Mouse (Mus musculus) kidney, postnatal 36 days (tissue): Measurements from ENCODE around the gene Ube2ql1.

Source experiments
- DNase-seq, 2 experiments: peaks; one replicate each; pipeline ENCODE4 v3.0.0; 2021 to 2022; ENCODE audit warnings: mixed read lengths in 2 of 2

Gene Ube2ql1

DNA sequence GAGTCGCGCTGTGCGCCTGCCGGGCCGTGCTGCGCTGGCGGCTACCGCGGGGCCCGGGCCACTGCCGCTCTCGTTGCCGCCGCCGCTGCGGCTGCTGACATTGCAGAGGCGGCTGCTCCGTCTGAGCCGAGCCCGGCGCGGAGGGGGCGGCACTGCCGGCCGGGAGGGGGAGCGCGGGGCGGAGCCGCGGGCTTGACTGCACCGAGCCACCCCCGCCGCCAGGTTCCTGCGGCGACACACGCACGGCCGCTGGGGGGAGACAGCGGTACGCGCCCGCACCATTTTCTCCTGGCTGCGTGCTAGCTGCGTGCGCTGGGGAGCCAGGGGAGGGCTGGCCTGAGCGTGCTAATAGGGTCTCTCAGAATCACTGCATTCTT is at the start of gene Ube2ql1:
TSS of gene Ube2ql1 (minus strand) at position 131 of the 377 bp plus-strand sequence.
- DNase-seq, result peak; percentile 84 to 91

DNA sequence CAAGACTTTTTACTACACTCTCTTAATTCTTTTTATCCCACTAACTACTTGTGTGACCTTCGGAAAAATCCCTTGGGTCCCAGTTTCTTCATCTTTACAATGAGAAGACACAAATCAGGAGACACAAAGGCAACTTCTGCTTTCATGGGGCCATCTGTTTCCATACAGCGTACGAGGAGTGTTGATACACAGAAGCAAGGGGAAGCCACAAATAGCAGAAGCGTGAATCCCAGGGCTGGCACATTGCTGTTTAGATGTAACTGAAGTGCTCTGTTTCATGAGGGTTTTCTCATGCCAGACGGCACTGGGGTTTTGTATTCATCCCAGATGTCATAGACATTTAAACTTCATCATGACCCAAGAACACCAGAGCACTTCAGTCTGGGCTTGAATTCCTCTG is 49.0 kb upstream of the Ube2ql1 start:
- no peak for DNase-seq

DNA sequence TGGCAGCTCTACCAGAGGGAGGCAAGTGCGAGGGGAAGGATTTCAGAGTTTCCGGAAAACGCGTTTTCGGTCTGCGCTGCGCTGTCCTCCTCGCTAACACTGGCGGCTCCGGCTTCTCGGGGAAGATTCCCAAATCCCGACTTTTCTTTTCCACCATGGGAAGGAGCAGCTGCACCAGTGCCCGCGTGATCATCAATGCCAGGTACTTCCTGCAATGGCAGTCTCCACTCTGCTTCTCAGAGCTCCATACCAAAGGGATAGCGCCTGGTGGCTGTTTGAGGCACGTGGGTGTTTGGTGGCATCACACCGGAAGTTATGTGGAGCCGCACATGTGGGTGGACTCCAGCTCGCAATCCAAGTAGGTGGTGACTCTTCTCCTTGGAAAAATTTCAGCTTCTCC is 38.5 kb upstream of the Ube2ql1 start:
- DNase-seq, result no peak

- DNase-seq, result no peak
These were observed 32.7 kb upstream of the Ube2ql1 start for GRCm38 (mm10) chr13:69772358-69772757.

DNA sequence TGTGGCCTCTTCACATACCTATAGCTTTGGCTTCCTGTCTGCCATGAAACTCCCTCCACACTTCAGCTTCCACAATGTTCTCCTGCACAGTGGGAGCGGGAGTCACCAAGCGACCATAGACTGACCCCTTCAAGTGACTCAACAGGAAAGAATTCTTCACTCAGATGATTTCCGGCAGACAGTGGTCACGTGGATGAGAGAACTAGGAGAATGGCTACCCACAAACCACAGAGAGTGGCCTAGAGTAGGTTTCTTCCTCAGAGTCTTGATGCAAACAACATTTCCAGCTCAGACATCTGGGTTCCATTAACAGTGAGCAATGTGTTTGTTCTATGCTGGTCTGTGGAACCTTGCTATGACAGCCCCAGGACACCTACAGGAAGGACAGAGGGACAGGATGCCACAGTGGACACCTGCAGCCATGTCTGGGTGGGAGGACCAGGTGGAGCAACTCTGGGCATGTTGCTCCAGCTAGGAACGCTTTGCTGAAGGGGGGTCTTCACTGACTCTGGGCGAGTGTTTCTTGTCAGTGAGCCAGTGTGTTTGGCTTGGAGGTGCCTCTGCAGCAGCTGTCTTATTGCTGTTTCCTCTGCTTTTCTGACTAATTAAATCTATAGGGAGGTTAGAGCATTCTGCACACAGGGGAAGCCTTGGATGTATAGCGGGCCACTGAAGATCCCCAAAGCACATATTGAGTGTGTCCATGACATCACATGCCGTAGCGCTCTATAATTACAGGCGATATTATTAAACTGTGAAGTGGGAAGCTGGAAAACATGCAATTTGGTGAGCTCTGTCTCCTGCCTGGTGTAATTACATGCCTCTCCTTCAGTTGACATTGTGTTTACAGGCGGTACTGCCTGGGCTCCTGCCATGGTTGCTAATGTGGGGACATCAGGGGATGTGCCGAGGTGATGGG is 31.1 kb upstream of the Ube2ql1 start:
- DNase-seq, result no peak

DNA sequence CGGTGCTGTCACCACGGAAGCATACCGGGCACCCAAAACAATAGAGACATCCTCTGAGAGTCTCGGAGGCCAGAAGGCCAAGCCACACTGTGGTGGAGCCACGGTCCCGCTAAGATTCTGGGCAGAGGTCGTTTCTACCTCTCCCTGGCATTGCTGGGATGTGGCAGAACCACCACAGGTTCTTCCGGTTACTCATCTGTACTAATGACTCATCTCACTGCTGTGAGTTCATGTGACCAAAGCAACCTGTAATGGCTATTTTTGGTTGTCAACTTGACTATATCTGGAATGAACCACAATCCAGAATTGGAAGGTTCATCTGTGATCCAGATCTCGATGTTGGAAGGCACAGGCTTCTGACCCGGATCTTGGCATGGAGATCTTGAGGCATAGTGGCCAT is 28.5 kb upstream of the Ube2ql1 start:
- no peak for DNase-seq

DNA sequence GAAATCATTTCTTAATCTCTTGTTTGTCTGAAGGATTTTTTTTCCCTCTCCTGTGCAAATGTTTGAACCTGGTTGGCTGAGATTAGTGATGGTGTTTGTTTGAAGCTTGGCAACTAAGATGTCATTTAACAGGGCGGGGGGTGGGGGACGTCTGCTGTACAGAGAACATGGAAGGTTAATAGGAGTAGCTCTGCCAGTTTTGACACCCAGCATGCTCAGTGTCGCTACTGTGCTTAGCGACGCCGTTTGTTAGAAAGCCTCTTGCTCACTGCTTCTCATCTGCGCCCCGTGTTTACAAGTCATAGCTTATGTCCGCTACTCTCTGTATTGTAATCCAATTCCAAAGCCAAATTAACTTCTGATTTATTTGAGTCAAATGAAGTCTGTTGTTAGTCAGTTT is 25.0 kb upstream of the Ube2ql1 start:
- DNase-seq, result no peak

GRCm38 (mm10) chr13:69761393-69761792 is 21.7 kb upstream of the Ube2ql1 start:
- no peak for DNase-seq

DNA sequence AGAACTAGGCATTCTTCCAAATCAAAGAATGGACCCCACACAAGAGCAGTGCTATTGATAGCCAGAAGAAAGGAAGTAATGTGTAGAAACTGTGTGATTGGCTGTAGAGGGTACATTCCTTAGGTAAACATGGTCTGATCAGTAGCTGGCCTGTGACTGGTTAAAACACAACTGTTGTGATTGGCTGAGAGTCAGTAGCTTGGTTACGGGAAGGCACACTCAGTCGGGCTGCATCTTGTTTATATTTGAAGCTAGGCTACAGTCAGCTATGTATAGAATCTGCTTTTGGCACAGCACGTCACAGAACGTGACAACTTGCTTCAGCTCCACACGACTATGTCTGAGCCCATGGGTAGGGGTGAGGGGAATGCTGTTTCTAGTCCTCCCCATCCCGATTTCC is 19.3 kb upstream of the Ube2ql1 start:
- DNase-seq, result no peak

GRCm38 (mm10) chr13:69752875-69753274 is 13.2 kb upstream of the Ube2ql1 start:
- DNase-seq, result no peak

DNA sequence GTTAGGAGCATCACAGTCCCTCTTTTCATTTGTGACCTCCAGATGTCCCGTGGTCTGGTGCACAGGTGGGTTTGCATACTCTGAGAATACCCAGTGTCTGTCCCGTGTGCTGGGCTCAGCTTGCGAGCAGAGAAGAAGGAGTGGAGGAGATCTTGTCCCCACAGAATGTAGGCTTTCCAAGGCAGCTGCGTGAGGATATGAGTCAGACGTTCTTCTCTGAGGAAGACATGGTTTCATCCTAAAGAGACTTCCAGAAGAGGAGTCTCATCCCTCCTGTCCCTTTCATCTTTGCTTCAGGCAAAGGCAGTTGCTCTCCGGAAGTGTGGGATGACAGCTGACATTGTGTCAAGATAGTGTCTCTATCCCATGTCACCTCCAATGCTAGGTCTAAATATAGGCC is 11.8 kb upstream of the Ube2ql1 start:
- DNase-seq, result no peak

DNA sequence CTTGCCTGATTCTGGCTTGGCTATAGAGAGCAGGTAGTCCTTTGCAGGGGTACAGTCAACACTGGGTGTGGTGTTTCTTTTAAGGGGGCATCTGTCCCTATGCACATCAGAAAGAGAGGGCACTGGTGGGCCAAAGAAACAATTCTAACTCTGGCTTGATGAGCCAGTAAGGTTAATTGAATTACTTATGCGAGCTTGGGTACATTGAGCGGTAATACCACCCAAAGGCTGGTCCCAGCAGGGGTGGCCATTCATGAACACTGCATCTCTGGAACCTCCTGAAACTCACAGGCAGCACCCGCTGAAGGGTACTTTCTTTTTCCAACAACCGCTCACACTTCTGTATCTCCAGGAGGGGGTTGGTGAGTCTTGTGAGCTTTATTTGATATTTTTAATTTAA is 9.1 kb upstream of the Ube2ql1 start:
- DNase-seq, result no peak

DNA sequence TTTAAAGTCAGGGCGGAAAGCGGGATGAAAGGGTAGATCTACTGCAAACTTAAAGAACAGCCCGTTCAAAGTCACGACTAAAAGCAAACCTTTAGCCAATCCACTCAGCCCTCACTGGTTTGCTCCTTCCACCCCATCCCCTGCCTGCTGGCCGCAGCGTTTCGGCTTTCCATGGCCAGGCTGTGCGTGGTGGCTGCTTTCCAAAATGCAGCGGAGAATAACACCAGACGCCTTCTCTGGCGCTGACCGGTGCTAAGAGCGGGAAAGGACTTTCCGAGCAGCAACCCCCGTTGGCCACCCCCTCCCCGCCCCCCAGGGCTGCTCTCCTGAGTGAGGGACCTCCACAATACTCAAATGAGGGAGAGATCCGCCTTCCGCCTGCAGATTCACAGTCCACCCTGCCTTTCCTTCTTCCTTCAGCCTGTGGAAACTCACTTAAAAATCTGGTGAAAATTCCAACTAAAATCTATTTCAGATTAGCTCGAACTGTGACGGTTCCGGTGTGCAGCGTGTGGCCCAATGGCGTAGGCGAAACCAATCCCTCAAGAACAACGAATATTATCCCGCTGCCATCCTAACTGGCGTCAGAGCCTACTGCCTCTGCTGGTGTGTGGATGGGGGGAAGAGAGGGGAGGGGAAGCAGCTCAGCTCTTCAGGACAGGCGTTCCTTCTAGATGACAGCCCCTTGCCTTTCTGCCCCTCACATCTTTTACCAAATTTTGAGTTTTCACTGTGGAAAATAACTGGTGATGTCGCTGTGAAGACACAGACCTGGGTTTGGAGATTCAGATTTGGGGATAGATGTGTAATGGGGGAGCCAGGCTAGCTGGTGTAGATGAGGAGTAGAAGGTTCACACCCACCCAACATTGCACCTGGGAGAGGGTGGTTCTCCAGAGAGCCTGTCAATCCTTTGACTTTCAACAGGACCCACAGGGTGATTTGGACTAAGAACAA is 919 bp upstream of the Ube2ql1 start:
- DNase-seq, result peak; percentile 18 to 60

- DNase-seq, result peak in 1 of 2 experiments; percentile 48
These were observed 464 bp downstream of the Ube2ql1 start for GRCm38 (mm10) chr13:69739091-69739758.

- DNase-seq, result peak; percentile 4 to 44
These were observed 1.2 kb downstream of the Ube2ql1 start for GRCm38 (mm10) chr13:69738461-69738971.

GRCm38 (mm10) chr13:69737444-69738185 is 2.1 kb downstream of the Ube2ql1 start:
- no peak for DNase-seq

- DNase-seq, result no peak
These were observed 7.1 kb downstream of the Ube2ql1 start for GRCm38 (mm10) chr13:69732636-69733035.

DNA sequence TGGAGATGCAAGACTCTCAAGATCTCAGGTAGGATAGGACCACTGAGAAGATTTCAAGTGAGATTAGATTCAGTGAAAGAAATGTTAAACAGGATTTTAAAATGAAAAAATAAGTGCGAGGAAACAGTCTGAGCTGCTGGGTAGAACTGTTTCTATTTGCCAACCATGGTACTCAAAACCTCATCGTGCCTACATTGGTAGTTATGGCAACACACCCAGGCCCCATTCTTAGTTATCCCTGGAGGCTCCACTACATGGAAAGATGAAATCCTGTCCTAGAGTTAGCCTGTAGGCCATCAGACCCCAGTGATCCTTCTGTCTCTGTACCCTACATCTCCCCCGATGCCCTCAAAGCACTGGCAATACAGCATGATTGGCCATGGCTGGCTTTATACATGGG is 14.3 kb downstream of the Ube2ql1 start:
- DNase-seq, result no peak

- DNase-seq, result no peak
These were observed 18.5 kb downstream of the Ube2ql1 start for GRCm38 (mm10) chr13:69721141-69721540.

GRCm38 (mm10) chr13:69717860-69718598 is 21.7 kb downstream of the Ube2ql1 start:
- no peak for DNase-seq

GRCm38 (mm10) chr13:69708236-69708635 is 31.5 kb downstream of the Ube2ql1 start:
- DNase-seq, result no peak
